10 mouse cellular contexts compared by ENCODE assay signal in the genomic region with DNA sequence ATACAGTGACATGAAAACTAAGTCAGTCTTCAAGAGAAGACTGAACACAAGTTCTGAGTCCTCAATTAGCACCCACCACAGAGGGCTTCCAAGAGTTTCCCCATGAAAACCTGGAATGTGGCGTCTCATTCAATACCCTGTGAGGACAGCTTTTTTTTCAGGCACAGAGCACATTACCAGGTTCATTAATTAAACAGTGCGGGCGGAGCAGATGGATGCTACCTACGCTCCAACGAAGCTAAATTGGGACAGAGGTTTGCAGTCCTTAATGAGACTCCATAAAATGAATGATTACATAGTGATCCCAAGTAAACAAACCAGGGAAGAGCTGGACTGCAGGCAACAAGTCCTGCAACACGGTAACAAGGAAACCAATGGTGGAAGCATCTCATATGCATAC.
"Had no signal": no experiment of that assay in that cellular context is flagged by ENCODE, and none has a peak within 500 bp of the region (broad histone marks: within the 10 kb centered on the region; RNA-seq: fewer than 3 reads in every experiment).

No protein-coding gene starts in this region.

- DNase-seq: kidney, adult 2 months; kidney, postnatal 14 days; lung, adult 18-20 months; lung, postnatal 36 days had no signal

- H3K27me3 ChIP-seq: kidney, embryonic 15.5 days; limb, embryonic 12.5 days; midbrain, embryonic 13.5 days had no signal

- H3K27ac ChIP-seq: kidney, embryonic 15.5 days; limb, embryonic 12.5 days; liver, embryonic 14.5 days; midbrain, embryonic 13.5 days; stomach, postnatal 0 days had no signal

- H3K9me3 ChIP-seq: kidney, embryonic 15.5 days; limb, embryonic 12.5 days; midbrain, embryonic 13.5 days had no signal

- H3K9ac ChIP-seq: kidney, embryonic 15.5 days; limb, embryonic 12.5 days; liver, embryonic 14.5 days; midbrain, embryonic 13.5 days had no signal

- H3K4me3 ChIP-seq: kidney, embryonic 15.5 days; limb, embryonic 12.5 days; midbrain, embryonic 13.5 days had no signal

- ATAC-seq: intestine, embryonic 16.5 days; midbrain, embryonic 13.5 days had no signal

- H3K36me3 ChIP-seq: kidney, embryonic 15.5 days; limb, embryonic 12.5 days; midbrain, embryonic 13.5 days had no signal

- H3K4me2 ChIP-seq: kidney, embryonic 15.5 days; limb, embryonic 12.5 days; midbrain, embryonic 13.5 days had no signal

- H3K4me1 ChIP-seq: kidney, embryonic 15.5 days had no signal
